Mouse (Mus musculus) gastrocnemius, adult 8-10 months (tissue): ENCODE measurements at regions not wholly inside any gene's neighbourhood (a gene's known extent, or its start where the extent isn't known, plus 50 kb on each side); places are given as distances from the start of the nearest gene placed in this dataset.

Experiments
- DNase-seq, 2 experiments: peaks; one replicate each; pipeline ENCODE4 v3.0.0; 2022; ENCODE audit warnings: low spot score in 2 of 2

DNA sequence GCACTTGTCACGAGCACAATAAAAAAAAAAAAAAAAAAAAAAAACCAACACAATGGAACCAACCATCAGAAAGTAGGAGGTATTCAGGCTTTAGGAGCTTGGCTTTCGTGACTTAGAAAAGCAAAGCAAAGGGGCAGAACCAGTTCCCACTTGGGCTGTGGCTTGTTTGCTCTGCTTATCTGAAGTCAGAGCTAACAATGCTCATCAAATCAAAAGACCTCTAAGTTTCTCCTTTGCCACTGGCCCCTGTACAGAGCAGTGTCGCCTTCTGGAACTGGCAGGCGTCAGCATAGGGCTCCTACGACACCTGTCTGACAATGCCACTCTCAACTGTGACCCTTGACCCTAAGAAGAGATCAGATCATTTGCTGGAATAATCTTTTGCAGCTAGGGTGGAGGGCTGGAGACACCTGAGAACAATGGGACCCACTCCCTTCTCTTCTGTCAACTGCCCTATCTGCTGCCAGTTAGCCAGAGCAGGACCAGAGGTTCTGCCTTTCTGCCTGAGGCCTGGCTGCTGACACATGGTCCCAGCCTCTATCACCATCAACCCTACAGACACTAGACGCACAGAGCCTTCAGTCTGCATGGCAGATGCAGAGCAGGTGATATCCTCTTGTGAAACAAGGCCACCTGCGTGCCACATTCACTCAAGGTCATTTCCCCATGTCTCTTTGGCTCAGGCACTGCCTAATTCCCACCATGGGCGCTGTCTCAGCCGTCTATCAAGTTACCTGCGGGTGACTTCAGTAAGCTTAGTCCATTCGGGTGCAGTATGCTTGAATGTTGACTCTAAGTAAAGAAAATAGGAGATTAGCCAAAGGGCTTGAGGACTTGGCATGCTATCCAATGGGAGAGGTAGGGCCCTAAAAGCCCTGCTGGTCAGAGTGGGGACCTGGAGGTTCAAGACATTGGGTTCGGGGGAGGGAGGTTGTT is 136.1 kb upstream of the Zfp703 start:
- DNase-seq: no peak

DNA sequence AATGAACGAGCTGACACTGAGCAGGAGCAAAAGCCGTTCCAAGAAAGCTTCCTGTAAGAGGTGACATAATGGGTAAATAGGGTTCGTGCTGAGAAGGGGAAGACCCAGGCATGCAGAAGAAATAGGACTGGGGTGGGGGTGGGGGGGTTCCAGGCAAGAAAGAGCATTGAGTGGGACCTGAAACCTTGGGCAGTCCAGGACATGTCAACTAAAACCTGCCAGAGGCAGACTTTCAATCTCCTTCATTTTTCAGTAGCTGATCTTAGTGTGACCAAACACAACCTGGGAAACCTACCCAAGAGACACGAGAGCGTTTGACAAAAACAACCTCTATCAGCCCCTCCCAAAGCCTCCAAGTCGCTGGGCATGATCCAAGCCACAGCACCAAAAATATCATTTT is 133.4 kb upstream of the Zfp703 start:
- no peak for DNase-seq

DNA sequence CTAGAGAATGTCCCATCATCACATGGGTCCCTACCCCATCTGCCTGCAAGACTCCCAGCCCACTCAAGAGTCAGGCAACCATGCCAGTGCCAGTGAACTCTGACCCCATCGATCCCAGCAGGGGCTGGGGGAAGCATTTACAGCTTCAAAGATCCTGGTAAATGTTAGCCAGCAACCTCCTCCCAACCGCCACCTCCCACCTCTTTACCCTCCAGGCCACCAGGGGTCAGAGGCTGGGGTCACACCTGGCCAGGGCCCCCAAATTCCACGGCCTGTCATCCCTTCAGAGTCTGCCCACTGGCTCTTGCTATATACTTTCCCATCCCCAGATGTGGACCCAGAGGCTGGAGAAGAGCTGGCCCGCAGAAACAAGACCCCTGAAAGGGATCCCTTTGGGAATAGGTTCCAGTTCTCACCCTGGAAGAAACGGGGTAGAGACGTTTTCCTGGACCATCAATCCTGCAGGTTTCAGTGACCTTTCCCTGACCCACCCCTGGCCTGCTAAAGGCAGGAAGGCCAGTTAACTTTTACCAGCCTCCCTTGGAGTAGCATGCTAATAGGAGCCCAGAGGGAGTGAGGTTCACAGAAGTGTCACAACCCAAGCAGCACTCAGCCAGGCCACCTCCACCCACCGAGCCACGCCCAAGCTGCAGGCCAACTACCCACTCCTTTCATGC is 132.9 kb upstream of the Zfp703 start:
- no peak for DNase-seq

DNA sequence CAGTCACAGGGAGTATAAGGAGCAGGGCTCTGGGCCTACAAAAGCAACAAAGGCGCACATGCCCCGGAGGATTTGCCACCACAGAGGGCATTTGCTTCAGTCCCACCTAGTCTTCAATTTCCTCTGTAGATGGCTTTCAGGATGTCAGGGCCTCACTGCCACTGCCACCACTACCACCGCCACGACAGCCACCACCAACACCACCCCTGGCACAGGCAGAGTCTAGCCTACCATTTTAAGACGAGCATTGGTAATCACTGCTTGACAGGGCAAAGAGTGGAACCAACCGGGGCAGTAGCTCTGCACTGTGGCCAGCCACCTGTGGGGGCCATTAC is 132.3 kb upstream of the Zfp703 start:
- no peak for DNase-seq

DNA sequence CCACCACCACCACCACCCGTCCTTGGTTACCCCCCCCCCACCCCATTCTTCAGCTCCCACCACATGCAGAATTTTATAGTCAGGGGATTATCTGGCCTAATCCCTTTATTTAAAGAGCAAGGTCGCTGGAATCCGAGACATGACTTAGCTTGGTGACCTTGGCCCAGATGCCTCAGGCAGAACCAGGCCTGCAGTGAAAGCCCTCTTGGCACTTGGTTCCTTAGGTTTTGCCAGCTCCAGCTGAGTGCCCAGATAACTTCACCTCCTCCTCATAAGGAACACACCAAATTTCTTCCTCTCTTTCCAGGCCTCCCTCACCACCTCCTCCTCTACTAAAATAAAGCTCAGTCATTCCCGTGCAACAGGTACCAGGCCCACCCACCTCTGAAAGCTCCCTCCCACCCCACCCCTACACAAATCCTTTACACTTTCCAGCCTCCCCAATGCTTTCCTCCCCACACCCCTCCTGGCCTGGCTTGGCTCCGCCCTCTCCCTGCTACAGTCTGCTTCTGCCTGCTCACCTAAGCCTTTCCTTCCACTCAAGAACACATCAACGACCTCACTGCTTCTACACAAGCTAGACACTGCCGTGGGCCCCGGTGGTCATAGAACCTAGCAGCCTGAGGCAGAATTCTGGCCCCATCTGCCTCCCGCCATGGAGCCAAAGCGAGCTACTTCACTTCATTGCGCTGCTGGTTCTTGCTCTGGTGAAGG is 131.5 kb upstream of the Zfp703 start:
- DNase-seq: peak in 1 of 2 experiments; percentile 52

DNA sequence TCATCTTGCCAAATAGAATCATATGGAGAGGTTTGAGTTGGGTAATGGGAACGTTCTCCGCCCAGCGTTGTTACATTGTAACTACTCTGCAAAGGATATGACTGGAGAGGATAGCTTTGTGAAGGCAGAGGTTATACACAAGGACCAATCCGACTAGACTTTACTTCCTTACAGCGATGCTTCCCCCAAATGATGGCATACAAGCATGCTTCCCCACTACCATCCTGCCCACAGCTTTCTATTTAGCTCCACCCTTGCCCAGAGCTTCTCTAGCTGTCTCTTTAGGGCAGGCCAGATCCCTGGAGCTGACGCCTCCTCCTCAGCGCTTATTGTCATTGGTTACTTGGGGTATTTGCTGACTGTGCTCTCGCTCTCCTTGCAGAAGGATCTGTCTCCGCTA is 130.1 kb upstream of the Zfp703 start:
- no peak for DNase-seq

DNA sequence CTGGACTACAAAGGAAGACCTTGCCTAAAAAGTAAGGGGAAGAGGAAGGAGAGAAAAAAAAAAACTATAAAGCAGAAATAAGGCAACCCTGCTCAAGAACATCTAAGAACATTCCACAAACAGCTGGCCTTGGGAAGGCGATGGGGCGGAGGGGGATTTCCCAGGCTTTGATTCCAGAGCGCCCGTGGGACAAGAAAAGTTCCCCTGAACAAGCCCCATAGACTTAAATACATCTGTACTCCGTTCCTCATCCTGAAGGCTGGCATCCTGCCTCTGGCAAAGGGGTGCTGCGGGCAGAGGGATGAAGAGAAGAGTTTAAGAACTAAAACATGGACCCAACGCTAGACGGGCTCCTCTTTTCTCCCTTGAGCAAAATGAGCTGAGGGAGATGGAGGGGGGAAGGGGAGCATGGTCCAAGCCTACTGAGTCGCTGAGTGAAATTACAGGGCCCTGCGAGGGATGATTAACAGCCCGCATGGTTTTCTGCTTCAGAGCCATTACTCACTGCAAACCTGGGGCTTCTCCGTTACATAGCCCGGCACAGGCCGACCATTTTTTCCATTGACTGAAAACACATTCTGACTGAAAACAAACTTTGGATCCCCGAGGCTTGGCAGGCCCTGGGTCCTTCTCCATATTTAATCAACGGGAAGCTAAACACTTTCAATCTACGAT is 128.9 kb upstream of the Zfp703 start:
- DNase-seq: peak in 1 of 2 experiments; percentile 17

DNA sequence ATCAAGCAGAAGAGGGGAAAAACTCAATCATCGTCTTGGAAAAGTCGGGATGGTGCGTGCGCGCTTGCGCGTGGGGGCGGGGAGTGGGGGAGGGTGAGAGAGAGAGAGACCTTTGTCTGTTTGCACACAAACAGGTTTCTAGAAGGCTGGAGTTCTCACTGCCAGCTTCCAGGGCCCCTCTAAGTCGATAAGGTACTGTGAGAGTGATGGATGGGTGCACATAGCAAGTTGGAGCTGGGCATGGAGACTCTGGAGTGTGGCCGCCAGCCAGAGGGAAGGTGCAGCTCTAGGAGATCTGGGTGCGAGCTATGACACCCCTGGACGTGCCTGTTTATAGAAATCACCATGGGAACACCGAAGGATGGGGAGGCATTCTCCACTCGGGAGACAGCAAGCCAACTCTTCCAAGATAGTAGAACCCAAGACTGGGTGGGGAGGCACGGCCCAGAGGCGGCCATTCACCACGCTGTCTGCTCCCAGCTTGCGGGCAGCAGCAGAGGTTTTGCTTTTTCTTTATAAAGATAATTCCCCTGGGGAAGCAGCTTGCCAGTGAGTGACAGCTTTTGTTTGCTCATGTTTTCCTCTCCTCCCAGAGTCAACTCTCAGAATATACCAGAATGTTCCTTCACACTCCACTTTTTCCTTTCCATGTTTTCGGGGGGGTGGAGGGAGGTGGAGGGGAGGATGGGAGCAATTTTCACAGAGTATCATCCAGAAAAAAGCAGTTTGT is 128.0 kb upstream of the Zfp703 start:
- no peak for DNase-seq

DNA sequence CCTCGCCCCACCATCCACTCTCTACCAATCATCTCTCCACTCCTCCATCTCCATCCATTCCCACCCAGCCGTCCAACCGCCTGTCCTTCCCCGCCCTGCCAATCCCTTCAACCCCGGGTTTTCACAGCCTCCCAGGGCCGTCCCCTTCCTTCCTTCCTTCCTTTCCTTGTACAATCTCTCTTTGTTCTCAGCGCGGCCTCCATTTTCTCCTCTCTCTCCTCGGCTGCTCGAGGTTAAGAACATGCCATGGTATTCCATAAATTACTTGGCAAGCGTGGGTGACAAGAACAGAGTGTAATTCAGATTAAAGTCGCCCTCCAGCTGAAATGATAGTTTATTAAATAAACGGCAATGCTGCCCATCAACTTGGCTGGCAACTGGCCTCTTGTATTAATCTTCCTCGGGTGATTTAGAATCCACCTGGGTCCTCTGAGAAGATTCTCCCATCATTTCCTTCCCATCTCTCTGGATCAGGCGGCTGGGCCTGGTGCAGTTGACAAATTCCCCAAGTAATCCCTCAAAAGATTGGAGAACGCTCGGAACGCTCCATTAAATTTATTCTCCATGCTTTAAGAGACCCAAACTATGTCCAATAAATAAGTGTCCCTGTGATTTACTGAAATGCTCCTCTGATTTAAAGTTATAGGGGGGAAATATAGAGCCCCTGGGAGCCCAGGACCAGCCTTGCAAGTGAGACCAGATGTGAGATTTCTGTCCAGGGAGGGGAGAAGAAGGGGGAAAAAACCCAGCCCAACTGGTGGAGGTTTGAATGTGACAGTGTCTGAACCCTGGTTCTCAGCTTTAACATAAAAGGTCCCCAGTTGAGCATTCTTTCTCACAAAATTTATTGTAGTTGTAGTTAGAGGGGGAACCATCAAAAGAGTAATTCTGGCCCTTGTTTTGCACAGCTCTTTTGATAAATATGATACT is 125.0 kb upstream of the Zfp703 start:
- DNase-seq: no peak

DNA sequence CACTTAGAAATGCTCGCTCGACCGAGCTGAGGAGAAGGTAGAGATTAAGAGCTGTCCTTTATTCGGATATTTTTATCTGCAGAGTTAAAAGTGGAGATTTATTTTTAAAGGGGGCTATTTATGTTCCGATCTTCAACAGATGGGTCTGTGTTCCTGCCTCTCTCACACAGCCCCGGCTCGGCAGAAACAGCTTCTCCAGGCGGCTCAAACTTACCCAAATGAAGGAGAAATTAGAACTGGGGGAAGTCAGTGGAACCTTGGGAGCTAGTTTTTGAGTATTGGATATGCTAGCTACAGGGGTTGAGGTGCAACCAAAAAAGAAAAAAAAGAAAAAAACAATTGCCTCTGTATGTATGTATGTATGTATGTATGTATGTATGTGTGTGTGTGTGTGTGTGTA is 124.2 kb upstream of the Zfp703 start:
- DNase-seq: no peak

DNA sequence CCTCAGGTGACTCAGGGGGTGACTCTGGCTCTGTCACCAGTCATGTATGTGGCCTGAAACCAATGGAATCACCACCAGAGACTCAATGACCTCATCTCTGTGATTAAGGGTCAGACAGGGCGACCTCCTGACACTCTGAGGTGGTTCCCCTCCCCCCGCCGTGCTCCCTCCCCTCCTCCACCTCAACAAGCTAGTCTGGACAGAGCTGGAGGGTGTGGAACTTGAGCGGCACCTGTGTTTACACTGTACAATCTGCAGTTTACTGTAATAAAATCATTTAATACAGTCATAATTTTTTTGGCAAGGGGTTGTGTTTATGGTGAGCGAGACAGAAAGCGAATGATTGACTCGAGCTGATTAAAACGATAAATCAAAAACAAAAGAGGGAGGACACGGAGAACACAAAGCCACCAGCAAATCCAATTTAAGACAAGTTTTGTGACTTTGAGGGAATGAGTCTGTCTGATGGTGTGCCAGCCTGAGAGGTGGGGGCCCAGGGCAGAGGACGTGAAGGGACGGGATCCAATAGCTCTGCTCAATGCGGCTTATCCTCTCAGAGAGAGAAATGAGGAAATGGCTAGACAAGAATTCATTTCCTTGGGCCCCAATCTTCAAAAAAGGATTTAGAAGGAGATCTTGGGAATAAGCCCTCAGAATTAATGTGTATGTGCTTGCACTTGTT is 122.4 kb upstream of the Zfp703 start:
- DNase-seq: no peak

DNA sequence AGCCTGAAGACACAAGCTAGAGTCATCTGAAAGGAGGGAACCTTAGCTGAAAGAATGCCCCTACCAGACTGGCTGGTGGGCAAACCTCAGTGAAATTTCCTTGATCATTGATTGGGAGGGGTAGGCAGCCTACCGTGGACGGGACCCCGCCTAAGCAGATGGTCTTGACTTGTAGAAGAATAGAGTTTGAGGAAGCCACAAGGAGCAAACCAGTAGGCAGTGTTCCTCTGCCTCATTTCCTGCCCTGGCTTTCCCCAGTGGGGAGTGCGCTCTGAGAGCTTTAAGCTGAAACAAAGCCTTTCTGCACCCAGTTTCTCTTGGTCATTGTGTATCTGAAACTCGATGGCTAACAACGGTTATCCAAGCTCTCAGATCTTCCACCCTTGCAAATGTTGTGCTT is 121.9 kb upstream of the Zfp703 start:
- DNase-seq: no peak

DNA sequence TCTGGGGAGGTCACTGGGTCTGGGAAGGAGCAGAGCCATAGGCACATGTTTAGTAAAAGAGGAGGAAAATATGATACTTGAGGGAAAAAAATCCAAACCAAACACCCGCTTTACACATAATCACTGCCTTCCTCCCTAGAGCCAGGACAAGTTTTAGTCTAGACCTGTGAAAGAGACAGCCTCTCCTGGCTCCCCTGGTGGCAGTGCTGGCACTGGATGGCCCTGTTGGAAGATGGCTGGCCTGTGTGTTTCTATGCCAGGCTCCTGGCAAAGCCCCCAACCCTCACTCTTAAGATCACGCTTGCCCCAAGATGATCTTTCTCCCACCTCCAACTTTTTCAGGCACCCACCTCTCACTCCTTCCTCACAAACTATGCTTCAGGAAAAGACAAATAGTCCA is 112.6 kb upstream of the Zfp703 start:
- DNase-seq: no peak

DNA sequence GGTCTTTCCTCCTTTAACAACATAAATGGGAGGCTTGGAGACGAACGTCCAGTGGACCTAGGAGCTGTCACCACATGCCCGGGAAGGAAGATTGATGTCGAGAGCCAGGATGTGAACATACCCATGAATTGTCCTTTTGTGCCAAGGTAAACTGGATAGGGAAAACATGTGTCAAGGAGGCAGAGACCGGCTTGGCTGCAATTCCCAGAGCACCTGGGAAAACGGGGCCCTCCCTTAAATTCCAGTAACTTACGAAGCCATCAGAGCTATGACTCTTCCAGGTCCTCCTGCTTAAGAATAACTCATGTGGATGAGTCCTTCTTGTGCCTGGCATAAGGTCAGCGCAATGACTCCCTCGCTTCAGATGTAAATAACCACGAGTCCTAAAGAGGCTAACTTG is 112.2 kb upstream of the Zfp703 start:
- no peak for DNase-seq

DNA sequence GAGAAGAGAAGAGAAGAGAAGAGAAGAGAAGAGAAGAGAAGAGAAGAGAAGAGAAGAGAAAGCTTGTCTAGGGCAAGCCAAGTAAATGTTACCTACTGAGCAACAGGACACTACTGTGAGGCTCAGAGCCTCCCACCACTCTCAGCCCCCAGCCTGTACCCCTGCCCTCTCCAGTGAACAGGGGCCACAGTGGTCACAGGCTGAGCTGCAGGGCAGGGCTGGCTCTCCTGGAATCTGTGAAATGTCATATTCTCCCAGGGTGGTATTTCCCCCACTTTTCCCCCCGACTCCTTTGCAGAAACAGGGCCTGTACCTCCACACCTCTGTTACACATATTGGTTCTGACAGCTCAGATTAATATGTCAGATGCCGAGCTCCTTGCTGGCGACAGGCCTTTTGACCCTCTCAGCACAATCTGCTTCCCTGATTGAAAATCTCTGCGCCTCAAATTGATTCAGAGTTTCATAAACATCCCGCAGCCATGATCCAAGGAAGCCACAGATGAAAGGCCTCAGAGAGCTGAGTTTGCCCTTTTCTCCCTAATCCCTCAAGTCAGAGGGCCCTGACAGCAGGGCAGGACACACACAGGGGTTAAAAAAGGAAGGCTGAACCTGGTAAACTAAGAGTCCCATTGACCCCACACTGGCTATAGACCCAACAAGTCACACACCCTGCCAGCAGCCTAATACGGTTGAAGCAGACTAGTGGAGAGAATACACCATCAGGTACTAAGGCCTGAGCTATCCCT is 108.8 kb upstream of the Zfp703 start:
- DNase-seq: no peak

DNA sequence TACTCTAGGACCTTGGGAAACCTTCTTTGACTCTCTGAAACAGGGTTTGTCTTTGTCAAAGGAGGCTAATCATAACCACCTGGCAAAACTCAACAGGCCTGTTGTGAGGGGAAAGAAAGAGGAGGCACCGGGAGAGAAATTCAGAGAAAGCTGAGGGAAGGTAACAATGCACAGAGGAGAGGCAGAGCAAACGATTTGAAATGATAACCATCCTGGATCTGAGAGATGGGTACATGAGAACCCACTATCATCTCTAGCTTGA is 108.3 kb upstream of the Zfp703 start:
- DNase-seq: no peak

DNA sequence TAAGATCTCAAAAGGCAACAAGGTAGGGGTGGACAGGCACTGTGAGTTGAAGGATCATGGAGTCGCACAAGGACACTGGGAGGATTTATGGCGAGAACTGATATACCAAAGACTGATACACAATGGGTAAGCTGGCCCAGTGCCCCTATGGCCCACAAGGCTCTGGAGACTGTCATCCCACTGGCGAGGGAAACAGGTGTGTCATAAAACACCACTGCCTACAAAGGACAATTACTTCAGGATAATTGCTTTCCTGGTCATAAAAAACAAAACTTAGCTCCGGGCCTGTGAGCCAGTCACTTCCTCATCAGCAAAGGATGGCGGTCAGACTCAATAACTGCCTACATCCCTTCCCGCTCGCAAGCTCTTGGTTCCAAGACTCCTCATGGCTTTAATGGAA is 105.3 kb upstream of the Zfp703 start:
- no peak for DNase-seq

DNA sequence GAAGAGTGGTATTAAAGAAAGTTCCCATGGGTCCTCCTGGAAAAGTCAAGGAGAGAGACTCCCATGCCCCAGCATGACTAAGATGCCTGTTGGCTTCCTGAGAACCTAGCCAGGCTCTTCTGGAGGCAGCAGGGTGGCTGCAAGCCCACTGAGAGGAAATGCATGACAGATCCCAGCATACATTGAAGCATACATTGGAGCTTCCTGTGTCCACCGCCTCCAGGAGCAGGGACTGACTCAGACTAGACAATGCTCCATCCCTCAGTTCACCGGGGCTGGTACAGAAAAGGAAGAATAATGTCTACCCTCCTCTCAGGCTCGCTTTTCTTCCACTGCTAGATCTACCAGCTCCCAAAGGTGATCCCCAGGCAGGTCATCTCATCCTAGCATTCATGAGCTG is 104.7 kb upstream of the Zfp703 start:
- no peak for DNase-seq

DNA sequence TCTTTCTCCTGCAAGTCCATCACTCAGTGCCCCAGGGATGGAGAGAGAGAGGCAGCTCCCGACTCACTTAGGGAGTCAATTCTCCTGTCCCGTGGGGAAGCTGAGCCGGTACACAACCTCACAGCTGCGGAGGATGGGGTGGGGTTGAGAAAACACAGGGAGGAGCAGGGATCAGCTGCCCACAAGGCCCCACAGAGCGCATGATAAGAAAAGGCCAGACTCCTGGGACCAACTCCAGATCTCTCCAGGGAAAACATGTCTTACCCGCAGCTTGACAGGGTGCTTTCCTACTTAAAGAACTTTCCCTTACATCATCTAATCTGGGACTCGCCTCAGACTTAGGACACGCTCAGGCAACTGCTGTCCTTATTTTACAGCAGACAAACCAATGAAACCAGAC is 104.3 kb upstream of the Zfp703 start:
- no peak for DNase-seq
